Mouse (Mus musculus): ENCODE data around the gene Samd15.
"Not testable (repeated sequence)": the region's sequence is repeated elsewhere in the genome, so short reads cannot be mapped to it uniquely, and the experiment has no call there.

Gene Samd15

DNA sequence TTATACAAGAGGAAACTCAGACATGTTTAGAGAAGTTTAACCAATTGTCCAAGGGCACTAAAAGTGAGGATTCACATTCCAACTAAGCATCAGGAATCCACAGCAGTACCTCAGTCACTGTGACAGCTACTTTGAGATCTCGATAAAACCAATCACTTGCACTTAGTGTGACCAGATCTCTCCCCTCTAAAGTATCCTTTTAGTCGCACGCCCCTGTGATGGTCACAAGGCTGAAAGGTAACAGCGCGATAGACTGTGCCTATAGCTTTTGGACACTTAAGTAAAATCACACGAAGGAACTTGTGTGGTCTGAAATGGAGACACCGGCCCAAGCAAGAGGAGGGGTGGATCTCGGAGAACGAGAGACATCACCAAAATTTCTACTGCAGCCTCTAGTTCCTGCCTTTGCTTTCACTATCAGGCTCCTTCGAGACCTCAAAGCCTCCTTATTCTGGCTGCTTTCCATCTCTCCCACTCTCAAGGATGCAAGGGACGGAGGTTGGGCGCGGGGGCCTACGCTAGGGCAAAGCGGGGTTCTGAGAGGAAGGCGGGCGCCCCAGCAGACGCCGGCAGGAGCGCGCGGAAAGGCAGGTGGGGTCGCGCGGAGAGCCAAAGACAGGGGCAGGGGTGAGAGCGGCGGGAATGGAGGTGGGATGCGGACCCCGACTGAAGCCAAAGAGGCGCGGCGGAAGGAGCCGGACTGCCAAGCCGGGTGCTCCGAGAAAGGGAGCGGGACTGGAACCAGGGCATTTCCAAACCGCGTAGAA is at the start of gene Samd15:
Gene Samd15 (plus strand): TSS at position 518 of the 767 bp plus-strand sequence.
- DNase-seq (ENCODE audit: low spot score) = peak; percentile 65

DNA sequence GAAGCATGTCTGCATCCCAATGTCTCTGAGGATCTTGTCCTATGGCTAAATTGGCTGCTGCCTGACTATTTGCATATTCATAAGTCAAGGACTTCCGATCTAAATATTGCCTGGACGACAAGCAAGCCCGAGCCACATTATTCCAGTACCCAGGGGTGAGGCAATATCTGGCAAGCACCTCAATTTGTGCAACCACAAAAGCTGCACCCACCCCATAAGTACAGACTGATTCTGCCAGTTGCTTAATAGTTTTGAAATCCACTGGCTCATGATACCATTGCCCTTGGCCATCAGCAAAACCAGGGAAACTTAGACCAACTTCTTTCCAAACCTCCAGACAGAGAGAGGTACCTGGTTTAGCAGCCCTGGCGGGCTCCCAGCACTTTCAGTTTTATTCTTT is 45.1 kb upstream of the Samd15 start:
- not testable (repeated sequence) for DNase-seq (ENCODE audit: low spot score)

DNA sequence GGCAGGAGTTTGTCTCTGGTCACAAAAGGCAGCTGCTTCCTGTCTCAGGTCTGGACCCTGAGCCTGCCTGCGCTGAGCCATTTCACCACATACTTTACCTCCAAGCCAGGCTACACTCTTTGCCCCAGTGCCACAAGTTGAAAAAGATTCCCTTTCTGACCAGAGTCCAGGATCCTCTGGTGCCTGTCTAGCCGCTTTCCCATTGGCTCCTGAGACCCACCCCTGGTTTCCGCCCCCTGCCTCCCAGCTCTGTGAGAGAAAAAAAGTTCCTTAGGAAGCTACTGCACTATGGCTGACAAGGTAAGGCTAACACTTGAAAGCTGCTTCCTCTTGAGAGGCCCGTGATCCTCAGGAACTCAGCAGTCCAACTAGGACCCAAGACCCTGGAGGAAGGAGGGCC is 42.2 kb upstream of the Samd15 start:
- no peak for DNase-seq (ENCODE audit: low spot score)

DNA sequence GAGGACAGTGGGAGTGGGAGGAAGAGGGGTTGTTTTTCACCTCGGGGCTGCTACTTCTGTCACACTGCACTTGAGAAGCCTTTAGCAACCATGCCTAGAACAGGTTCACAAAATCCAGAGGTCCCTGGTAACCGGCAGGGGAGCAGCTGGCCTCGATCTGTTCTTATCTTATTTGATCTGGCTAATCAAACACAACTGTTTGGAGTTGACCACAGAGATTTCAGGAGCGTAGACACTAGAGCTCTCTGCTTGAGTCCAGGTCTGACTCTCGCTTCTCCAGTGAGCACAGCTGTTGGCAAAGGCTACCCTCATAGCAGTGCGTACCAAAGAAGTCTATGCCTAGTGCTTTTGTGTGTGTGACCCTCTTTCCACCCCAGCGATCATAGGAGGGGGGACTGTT is 41.4 kb upstream of the Samd15 start:
- no peak for DNase-seq (ENCODE audit: low spot score)

DNA sequence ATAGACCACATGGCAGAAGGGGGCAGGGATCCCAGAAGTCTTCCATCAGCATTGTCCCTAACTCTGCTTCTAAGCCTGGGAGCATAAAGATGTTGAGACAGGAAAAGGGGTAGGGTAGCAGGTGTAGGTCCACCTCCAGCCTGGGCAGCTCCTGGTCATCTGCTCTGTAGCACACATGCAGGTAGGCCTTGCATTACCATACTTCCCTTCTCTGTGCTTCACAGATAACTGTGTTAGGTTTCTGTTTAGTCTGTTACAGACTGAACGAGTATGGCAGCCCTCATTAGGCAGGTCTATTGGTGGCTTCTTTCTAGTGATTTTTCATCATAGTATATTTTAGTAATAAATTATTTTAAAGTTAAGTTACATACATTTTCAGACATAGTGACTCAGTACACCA is 39.2 kb upstream of the Samd15 start:
- no peak for DNase-seq (ENCODE audit: low spot score)

DNA sequence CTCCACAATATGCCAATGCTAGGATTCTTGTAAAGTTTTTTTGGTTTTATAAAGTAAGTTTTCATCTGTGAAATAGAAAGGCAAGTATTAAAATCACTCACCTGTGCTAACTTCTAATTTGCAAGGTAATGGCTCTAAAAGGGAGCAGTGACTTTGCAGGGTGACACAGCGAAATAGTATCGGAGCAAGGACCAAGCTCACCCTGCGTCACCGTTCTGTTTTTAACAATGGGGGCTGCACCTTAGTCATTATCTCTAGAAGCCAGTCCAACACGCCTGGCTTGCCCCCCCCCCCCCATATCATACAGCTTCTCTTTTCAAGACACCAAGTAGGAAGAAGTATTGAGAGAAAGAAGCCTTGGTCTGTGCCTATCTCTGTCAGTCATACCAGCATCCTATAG is 38.7 kb upstream of the Samd15 start:
- no peak for DNase-seq (ENCODE audit: low spot score)

DNA sequence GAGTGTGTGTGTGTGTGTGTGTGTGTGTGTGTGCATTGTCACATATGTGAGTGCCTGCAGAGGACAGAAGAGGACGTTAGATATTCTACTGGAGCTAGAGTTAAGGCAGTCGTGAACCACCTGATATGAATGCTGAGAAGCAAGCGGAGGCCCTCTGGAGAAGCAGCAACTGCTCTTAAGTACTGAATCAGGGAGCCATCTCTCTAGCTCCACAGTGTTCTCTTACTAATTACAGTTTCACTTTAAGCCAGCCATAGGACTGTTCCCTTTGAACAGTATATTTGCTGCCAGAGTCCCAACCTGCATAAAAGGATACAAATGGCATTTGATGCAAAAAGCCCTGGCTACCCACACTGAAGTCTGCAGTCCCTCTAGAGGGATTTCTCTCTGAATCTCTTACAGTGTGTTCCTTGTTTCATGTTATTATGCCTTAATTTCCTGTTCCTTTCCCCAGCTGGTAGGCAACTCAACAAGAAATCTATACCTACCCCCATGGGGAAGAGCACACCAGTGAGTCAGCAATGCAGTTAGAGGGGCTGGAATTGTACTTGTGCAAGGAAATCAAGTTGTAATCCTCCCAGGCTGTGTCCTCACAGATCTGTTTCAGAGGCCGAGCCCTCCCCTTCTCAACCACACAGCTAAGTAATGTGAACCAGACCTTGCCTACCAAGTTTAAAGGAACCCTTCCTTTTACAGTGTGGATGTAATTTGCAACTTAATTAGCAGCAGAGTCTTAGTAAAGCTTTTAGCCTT is 24.2 kb upstream of the Samd15 start:
- DNase-seq (ENCODE audit: low spot score) = no peak

DNA sequence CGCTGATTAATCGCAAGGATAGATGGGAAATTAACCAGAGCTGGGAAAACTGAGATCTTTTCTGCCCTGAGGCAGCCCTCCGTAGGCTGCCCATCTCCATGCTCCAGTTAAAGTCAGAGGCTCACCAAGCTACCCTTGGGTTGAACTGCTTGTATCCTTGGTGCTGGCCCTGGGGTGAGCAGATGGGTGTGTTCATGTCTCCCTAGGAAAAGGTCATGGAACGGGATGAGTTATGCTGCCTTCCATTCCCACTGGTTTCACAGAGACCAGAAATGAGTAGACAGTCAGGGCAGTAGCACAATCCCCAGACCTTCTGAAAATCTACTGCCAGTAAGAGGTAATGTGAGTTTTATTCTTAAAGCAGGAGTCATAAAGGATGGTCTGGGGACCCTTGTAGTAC is 21.9 kb upstream of the Samd15 start:
- DNase-seq (ENCODE audit: low spot score) = no peak

DNA sequence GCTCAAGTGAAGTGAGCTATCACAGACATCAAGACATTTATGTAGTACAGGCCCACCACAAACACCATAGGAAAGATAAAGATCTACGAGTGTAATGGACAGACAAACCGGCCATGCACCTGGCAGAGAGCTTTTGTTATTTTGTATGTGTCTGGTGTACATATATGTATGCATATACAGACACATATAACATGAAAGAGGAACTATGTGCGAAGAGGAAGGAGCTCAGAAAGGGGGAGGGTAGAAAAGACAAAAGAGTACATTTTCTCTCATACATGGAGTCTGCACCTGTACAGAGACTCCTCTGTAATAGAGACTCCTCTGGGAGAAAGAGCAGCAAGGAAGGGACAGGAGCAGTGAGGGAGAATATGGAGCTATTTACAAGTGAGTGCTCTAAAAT is 6.5 kb upstream of the Samd15 start:
- no peak for DNase-seq (ENCODE audit: low spot score)

DNA sequence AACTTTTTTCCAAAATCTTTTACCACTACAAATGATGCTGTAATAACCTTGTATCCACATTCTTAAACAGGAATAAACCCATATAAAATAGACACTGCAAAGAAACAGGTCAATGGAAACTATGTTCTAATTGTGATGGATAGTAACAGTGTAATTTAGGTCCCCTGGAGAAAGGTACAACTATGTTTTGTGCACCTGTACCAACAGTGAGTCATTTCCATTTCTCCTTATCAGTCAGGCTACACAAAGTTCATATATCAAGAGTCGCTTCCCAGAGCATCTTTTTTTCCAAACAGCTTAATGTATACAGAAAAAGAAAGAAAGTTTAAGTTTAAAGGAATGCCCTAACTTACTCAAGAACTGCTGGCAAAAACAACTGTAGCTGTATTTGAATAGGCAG is 4.5 kb upstream of the Samd15 start:
- no peak for DNase-seq (ENCODE audit: low spot score)

DNA sequence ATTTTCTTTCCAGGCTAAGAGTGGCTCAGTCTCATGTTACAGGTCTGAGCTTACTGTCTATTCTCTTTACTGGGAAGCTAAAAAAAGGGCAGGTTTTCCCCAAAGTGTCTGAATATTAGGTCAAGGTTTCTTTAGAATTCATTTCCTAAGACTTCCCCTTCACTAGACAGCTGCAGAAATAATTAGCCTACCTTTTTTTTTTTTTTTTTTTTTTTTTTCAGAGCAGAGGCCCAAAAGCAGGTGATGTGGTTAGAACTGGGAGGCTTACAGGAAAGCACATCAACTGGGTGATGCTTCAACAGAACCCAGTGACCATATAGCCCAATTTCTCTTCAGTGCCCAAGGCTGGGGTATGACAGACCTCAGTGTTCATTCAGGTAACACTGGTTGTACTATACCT is 3.2 kb upstream of the Samd15 start:
- no peak for DNase-seq (ENCODE audit: low spot score)

DNA sequence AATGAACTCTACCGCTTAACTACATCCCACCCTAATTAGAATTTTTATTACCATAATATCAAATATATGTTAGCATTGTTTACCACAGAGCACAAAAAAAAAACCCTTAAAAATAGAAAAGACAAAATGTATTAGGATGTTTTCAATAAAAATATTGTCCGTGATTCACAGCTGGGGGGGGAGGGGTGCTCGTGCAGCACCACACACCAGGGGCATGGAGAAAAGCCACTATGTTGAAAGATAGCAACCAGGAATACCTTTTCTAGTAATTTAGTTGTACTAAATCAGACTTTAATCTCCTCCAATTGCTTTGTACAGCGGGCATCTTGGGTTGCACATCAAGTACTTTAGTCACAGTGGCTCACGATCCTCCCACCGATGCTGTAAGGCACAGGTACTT is 731 bp upstream of the Samd15 start:
- no peak for DNase-seq (ENCODE audit: low spot score)

DNA sequence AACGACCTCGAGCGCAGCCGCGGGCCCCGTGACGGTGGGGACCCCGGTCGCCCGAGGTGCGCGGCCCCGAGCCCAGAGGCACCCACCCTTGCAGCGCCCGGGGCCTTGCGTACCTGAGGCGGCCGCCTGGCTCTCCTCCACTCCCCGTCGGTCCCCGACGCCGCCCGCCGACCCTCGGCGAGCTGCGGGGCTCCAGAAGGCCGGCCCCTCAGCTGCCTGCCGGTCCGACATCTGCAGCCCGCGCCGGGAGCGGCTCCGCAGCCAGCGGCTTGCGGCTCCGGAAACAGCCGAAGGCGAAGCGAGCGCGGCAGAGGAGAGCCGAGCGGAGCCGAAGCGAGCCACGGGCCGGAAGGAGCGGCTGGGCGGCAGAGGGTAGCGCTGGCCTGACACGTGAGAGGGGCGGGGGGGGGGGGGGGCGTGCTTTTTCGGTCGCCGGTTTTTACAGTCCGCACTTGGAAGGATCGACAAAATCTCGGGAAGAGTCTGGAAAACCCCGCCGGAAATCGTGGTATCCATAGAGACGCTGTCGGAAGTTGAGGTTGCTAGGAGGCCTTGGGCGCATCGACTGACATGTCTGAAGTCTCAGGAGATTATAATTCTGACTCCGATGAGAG is 557 bp downstream of the Samd15 start, which contains the start of gene Tmed8:
Gene Tmed8 (minus strand): TSS at position 482 of the 614 bp plus-strand sequence.
- peak; percentile 83 for DNase-seq (ENCODE audit: low spot score)

DNA sequence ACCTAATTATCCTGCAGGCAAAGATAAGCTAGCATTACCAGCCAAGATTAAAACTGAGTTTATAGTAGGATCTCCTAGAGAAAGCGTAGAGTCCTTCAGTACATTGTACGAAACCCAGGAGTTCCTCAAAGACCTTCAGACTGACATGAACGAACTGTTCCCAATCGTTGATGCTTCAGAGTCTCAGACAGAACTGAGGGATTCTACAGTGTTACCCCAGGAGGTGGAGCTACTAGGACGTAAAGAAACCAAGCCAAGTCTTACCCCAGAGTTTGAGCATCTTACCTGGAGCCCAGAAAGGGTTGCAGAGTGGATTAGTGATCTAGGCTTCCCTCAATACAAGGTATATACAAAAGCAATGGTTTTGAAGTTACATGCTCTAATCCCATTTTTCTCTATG is 2.2 kb downstream of the Samd15 start:
- no peak for DNase-seq (ENCODE audit: low spot score)

DNA sequence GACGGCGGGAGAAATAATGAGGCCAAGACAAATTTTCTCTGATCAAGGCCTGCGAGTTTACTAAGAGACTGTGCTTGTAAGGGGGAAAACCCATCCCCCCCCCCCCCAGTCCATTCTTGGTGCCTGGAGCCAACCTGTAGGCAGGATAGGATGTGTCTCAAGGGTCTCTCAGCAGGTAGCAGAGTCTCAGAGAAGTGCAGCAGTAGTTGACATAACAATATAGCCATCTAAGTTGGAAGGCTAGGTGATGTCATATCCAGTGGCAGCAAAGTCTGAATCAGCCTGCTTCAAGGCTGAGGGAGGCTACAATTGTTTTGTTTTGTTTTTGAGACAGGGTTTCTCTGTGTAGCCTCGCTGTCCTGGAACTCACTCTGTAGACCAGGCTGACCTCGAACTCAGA is 6.3 kb downstream of the Samd15 start:
- not testable (repeated sequence) for DNase-seq (ENCODE audit: low spot score)

DNA sequence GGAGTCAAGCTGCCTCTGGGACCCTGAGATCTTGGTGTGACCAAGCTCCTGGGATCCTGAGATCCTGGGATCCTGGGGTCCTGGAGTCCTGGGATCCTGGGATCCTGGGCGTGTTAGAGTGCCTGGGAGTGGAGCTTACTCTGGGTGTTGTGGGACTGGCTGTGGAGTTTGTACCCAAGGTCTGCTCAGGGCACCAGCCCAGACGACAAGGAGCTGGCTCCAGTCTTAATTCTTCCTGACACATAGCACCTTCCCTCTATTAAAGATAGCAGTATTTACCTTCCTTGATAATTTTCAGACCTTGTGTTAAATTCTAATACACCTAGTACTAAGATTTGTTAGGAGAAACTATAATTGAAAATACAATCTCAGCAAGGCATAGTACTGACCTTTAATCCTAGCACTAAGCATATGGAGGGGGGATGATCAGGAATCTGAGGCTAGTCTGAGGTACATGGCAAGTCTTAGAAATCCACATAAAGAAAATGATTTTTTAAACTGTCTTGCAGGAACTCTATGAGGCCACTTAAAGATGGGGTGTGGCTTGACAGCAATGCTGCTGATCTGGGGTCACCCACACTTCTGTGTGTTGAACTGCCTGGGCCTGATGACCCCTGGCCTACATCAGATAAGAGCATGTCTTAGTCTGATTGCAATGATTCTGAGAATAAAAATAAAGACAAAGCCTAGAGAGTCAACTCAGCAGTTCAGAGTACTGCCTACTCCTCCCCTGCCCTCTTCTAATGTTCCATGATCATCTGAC is 13.5 kb downstream of the Samd15 start:
- DNase-seq (ENCODE audit: low spot score) = no peak

DNA sequence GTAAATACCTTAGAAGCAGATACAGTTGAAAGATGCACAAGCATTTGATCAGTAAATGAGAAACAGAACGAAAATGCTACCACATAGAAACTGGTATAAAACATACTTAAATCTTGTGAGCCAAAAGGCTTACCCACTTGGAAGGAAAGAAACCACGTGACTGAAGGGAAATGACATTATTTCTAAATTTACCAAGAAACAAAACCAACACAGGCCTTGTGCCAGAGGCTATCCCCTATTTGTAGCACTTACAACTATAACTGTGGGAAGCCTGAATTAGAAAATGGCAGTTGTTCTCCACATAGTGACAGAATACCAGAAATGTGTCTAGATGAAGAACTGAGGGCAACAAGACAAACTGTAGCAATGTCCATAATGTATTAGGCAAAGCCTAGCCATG is 16.5 kb downstream of the Samd15 start:
- DNase-seq (ENCODE audit: low spot score) = no peak

DNA sequence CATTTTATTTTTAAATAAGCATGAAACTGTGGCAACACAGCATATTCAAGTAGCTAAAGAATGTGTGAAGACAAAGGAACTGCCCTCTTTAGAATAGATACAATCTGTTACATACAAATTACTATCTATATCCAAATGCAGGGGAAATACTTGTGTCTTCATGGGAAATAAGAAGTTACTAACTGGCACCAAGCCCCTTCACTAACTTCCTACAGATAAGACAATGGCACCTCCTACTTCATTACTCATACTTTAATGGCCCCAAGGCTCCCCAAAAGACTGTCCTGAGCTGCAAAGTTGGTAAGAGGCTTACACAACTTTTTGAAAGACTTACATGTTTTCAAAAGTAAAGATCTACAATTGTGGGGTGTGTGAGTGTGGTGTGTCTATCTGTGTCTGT is 18.1 kb downstream of the Samd15 start:
- DNase-seq (ENCODE audit: low spot score) = no peak

DNA sequence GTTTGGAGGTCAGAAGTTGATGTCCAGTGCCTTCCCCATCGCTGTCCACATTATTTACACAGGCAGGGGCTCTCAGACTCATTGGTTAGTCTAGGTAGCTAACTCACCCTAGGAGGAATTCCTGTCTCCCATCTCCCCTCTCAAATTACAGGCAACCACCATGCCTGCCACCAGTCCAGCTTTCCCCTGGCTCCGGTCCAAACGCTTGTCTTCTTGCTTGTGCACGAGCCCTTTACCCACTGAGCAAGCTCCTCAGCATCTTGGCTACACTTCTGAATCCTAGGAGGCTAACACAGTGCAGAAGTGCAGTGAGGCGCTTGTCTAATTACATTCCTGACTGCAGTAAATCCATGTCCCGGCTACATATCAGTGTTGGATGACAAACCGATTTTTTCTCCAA is 19.8 kb downstream of the Samd15 start:
- no peak for DNase-seq (ENCODE audit: low spot score)

DNA sequence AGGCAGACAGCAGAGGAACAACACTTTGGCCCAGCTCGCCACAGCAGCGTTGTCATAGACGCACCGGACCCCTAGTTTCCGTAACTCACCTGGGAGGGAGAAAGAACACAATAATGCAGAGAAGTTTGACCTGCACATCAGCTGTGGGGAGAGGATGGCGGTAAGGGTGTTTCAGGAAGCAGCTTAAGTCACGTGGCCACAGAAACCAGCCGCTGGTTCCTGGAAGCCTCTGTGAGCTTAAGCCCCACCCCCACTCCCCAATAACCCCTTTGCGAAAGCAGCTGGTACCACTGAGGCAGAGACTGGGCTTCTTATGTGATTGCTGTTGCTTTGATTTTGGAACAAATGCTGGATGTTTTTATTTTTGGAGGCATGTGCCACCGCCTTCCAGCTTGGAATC is 25.4 kb downstream of the Samd15 start:
- no peak for DNase-seq (ENCODE audit: low spot score)

DNA sequence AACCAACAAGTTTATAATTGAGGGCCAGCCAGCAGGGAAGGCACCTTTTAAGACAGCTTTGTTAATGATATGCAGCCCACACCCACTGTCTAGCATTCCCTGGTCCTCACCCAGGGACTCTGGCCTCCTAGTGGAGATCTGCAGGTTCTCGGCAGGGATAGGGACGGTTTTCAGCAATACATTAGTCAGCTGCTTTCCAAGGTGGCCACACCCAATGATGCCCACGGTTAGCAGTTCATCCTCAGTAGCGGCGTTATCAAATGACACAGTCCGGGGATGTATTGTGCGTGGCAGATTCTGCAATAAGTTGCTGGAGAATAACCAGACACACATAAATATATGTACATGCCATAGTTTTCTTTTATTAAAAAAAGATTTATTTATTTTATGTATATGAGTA is 27.3 kb downstream of the Samd15 start:
- DNase-seq (ENCODE audit: low spot score) = no peak

DNA sequence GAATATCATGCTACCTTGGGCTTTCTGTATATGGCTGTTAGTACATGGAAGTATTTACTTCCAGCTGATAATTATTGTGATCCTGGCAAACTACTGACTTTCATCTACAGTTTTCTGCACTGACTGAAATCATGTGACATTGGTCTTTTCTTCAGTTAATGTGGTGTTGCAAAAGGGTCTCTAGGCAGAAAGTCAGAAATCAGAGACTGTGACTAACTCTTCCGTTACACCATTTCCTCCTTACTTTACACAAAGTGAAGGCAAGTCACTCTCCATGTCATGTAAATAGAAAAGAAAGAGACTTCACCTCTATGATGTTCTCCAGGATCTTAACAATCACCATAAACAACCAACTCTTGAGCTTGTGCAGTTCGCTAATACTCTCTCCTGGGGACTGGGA is 30.1 kb downstream of the Samd15 start:
- DNase-seq (ENCODE audit: low spot score) = no peak

All from testis, postnatal 14 days (tissue).